Mouse (Mus musculus) retina, postnatal 7 days (tissue): ENCODE measurements around the gene Usp37.
"Not testable (repeated sequence)": the region's sequence is repeated elsewhere in the genome, so short reads cannot be mapped to it uniquely, and the experiment has no call there.

Experiments used
- DNase-seq: peaks from one replicate; pipeline ENCODE4 v3.0.0-alpha.2; 2012; ENCODE audit warnings: low read depth, low spot score

Gene Usp37

DNA sequence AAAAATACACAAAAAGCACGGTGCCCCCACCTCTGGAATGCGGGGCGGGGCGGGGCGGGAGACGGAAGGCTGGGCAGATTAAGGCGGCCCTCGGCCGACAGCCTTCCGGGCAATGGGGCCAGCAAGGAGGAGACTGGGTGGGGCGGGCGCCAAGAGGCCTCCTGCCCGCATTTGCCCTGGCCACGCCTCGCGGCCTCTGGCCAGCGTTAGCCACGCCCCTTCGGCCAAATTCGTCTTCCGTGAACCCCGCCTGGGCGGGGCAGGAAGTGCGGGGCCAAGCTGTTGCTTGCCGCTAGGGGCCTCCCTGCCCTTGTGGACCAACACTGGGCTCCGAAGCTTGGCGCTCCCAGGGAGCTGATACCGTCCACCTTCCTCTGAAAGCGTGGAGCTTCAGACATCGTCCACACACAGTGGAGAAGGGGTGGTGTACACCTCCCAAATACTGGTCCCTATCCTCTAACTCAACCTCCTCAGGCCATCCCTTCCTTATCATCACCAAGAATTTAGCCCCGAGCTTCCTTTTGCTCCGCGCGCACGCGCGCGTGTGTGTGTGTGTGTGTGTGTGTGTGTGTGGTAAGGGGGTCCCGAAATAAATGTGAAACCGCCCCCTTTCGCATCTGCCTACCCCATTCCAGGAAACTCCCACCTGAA is 146.7 kb downstream of the Usp37 start:
- DNase-seq = peak; percentile 91

DNA sequence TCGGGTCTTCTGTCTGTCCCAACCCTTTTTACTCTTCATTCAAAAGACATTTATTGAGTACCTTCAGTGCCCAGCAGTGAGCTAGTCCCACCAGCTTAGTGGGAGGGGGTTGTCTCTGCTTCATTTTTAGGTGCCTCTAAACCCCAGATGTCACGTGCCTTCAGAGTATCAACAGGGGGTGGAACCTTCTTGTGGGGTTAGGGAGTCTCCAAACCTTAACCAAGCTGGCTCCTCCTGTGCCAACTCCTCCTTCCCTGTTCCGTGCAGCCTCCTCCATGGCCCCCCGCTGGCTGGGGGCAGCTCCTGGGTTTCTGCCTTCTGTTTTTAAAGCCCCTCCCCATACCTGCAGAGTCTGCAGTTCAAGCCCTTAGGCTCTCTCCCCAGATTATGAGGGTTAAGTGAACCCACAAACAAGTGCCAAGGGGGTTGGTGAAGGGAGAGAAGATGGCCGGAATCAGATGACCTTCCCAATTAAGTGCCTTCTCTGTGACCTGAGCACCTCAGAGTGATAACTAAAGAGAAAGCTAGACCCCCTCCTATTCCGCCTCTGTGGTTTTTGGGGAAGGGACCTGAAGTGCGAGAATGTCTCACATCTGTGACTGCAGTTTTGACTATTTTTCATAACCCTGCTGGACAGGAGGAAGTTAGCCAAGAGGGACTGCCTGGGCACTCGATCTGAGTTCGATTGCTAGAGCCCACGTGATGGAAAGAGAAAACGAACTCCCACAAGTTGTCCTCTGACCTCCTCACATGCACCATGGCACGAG is 147.4 kb downstream of the Usp37 start:
- not testable (repeated sequence) for DNase-seq

DNA sequence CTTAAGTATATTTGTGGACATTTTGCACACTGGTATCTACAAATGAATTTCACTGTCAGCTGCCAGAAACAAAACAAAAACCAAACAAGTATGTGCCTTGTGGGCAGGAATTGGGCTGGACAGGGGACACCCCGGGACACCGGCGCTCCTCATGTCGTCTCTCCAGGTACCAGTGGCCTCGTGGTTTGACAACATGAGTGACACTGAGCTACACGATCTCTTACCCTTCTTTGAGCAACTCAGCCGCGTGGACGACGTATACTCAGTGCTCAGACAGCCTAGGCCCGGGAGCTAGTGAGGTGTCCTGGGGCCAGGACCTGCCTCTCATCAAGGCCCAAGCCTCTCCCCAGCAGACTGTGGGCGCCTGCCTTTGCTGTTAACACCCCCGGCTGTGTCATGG is 148.8 kb downstream of the Usp37 start:
- DNase-seq = no peak

DNA sequence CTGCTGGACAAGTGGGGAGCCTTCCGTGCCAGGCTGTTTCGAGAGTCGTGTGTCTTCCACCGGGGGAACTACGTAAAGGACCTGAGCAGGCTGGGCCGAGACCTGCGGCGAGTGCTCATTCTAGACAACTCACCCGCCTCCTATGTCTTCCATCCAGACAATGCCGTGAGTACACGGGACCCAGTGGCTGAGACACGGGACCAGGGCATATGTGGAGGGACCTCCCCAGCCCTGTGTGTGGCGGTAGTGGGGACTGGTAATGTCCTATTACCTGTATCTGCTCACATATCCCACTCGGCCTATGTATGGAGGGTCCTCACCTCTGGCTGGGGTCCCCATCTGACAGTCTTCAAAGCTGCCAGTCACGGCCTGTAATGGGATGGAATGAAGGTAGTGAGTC is 149.2 kb downstream of the Usp37 start:
- no peak for DNase-seq

DNA sequence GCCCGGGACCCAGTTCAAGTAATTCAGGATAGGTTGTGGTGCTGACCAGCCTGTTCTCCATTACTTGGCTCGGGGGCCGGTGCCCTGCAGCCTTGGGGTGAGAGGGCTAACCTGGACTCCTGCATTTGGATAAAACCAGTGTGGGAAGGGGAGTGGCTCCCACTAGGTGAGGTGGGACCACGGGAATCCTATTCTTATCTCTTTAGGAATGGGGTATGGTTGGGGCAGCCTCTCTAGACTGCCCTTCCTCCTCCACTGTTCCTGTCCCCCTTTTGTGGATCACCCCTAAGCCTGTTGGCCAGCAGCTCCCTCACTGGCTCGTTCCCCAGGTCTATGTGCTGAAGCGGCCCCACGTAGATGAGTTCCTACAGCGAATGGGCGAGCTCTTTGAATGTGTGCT is 149.8 kb downstream of the Usp37 start:
- no peak for DNase-seq

DNA sequence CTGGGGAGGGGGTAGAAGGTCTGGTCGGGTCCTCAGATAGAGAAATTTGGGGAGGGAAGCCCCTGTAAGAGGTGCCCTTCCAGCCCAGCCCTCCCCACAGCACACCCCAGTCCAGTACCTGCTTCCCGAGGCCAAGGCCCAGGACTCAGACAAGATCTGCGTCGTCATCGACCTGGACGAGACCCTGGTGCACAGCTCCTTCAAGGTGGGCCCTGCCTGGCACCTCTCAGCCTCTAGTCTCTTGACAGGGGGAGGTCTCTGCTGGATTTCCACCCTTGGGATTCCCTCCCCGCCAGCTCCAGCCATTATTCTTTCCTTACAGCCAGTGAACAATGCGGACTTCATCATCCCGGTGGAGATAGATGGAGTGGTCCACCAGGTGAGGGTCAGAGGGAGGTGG is 150.4 kb downstream of the Usp37 start:
- DNase-seq = no peak

DNA sequence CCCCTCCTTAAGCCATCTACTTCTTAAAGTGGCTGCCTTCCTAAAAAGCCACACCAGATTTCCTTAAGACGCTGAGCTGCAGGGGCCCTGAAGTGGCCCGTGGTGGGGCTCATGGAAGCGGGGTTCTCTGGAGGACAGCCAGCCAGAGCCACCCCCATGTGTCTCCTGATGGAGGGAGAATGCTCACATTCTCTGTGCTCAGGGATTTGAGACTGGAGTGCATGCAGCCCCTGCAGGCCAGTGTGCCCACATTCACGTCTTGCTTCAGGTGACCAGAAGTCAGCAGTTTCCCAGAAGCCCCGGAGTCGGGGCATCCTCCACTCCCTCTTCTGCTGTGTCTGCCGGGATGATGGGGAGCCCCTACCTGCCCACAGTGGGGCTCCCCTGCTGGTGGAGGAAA is 151.1 kb downstream of the Usp37 start:
- DNase-seq = no peak

DNA sequence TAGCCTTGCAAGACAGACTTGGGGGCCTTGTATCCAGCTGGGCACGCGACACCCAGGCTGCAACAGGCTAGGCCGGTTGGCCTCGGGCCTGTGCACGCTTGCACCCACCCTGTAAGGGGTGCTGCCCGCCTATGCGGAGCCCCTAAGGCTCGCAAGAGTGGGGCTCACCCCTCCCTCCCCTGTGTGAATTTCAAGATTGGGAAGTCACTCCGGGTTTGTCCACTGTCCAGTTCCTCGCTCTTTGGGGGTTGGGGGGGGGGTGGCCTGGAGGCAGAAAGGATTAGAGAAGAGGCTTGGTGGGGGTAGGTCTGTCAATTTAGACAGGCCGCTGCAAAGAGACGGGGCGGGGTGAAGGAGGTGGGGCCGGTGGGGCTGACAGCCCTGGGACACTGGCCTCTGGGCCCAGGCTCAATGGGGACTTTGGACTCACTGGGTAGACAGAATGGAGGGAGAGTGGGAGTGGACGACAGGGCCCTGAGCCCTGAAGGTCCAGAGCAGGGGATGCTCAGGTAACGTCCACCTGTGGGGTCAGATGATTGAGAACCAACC is 151.6 kb downstream of the Usp37 start:
- no peak for DNase-seq

DNA sequence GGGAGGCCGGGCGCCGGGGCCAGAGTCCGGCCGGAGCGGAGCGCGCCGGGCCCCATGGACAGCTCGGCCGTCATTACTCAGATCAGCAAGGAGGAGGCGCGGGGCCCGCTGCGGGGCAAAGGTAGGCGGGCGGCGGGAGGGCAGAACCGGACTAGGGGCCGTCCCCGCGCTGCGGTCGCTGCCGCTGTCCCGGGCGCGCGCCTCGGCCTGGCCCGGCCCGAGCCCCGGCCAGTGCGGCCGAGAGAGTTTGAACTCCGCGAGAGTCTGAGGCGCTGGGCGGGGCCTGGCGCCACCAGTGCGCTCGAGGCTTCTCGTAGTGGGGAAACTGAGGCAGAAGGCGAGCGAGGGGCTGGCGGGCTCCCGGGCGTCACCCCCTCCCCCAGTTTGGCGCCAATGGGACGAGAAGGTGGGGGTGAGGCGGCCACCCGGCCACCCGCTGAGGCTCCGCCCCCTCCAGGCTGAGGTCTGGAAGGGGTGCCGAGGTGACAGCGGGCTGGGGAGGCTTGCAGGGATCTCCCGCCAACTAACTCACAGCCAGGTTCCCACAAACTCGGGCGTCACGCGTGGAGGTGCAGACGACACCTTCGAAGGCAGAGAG is 152.1 kb downstream of the Usp37 start:
- DNase-seq = no peak

DNA sequence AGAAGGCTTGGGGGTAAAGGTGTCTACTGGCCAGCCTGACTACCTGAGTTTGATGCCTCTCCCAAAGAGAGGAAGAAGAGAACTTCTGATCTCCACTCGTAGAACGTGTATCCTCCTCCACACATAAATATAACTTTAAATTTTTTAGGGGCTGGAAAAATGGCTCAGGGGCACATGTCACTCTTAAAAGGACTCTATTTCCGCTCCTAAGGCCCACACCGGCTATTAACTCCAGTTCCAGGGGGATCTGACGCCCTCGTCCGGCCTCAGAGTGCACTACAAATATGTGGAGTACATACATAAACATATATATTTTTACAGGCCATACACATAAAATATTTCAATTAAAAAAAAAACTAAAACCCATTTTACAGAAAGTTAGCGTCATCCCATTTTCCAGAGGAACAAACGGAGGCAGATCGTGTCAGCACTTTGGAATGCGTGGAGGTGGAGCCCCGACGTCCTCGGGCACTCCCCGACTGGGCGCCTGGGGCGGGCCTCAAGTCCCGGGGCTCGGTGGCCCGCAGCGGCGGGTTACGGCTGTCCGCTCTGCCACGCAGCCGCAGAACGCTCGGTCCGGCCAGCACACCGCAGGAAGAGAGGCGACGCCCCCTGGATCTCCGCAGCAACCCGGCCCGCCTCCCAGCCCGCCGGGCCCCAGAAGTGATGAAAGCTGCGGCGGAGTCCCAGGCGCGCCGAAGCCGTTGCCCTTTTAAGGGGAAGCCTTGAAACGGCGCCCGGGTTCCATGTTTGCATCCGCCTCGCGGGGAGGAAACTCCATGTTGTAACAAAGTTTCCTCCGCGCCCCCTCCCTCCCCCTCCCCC is 152.9 kb downstream of the Usp37 start, which contains the start of gene Ctdsp1:
TSS of gene Ctdsp1 (plus strand) at position 586 of the 825 bp plus-strand sequence.
- DNase-seq = peak; percentile 94

DNA sequence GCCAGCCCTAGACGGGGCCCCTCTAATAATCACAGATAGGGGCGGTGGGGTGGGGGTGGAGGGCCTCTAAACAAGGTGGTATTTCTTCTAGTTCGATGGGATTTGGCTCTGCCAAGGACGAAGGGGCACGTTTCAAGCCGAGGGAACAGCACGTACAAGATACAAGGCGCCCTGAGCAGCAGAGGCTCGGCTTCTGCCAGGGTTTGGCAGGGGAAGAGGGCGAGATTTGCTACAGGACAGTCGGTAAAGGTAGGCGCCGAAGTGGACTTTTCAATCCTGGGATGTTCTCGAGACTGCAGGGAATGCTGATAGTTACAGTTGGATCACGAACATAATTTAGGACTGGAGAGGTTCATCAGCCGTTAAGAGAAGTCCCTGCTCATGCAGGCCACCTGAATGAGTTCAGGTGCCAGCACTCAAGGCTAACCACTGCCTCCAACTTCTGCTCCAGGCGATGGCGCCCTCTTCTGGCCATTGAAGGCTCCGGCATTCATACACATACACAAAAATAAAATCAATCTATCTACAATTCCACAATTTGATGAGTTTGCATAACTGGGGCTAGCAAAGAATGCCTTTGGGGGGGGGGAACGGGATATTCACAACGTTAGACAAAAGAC is 153.7 kb downstream of the Usp37 start:
- DNase-seq = no peak

DNA sequence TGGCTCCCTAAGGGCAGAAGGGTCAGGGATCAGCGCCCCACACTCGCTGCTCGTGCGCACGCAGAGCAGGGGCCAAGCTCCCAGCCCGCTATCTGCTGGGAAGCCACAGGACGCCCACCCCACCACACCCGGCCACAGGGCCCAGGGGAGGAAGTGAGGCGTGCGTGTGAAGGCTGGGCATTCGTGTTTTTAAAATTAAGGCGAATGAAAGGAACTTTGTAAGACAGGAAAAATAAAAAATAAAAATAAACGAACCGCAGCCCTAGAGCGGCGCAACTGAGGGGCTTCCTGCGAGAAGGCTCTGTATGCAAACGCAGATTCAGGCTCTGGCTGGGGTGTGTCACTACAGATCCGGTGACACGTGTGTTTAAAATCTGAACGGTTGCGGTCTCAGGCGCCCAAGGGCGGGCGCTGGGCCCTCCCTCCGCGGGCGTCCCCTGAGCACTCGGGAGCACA is 154.2 kb downstream of the Usp37 start:
- DNase-seq = no peak

DNA sequence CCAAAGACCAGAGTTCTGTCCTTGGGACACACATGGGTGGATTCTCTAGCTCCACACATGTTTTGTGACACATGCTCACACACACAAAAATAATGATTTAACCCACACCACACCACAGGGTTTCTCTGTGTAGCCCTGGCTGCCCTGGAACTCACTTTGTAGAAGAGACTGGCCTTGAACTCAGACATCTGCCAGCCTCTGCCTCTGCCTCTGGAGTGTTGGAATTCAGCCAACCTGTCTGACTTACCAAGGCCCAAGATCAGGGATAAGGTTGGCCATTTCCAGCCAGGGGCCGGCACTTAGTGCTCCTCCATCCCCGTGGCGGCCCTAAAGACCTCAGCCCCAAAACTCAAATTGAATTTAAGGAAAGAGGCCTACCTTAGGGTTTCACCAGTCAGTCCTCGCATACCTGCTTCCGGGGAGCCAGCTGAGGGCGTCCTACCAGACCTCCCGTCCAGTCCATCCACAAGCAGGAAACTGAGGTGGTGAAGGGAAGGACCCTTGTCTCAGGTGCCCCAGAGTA is 155.6 kb downstream of the Usp37 start:
- no peak for DNase-seq

DNA sequence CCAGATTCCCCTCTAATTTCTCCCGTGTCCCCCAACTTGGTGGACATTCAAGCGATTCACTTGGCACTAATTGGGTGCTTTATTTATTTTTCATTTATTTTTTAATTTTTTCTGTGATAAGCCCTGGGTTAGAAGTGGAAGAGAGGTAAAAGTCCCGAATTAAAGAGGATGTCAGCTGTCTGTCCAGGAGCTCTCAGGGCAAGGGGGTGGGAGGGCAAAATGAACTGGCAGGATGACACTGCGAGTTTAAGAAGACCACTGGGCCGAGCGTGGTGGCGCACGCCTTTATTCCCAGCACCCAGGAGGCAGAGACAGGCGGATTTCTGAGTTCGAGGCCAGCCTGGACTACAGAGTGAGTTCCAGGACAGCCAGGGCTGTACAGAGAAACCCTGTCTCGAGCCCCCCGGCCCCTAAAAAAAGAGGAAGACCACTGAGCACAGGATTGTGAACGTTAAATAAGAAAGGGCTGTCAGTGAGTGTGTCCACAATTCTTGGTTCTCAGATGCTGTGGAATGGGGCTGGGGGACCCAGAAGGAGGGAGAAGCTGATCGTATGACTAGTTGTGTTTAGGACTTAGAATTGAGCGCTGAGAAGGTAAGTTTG is 156.6 kb downstream of the Usp37 start:
- DNase-seq = no peak

DNA sequence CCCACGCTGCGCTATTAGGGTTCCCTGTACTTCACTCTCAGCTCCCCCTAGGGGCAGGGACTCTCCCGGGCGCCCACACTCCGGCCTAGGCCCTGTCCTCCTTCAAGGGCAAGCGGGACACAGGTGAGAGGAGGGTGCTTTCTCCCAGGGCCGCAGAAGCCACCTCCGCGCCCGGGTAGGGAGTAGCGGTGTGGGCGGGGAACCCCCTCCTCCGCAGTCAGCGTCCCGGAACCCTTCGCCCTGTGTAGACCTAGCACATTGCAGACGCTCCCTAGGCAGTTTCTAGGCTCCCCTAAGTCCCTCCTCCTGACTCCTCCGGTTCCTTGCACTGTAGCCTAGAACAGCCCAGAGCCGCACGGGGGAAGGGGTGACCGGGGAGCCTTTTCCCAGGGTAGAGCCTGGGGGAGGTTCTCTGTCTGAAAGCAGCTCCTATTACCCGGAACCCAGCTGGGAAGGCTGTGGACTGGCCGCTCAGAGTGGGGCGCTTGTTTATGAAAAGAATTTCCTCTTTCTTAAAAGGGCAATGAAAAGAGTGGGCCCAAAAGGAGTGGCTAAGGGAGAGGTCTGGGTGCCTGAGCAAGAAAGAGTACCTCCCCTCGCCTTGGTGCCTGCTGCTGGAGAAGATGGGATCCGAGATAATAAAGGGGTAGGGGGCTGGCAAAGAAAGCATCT is 157.2 kb downstream of the Usp37 start:
- peak; percentile 93 for DNase-seq

DNA sequence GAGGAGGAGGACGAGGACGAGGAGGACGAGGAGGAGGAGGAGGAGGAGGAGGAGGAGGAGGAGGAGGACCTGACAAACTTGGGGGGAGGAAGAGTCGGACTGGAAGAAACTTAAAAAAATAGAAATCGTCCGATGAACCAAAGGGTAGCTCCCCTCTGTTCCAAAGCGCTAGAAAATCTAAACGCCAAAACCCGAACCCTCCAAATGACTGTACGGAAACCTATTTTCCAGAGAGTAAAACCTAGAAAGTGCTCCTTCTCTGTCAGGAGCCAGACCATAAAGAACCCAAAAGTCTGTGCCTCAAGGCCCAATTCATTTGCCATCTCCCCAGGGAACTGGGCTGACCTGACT is 157.7 kb downstream of the Usp37 start:
- no peak for DNase-seq

DNA sequence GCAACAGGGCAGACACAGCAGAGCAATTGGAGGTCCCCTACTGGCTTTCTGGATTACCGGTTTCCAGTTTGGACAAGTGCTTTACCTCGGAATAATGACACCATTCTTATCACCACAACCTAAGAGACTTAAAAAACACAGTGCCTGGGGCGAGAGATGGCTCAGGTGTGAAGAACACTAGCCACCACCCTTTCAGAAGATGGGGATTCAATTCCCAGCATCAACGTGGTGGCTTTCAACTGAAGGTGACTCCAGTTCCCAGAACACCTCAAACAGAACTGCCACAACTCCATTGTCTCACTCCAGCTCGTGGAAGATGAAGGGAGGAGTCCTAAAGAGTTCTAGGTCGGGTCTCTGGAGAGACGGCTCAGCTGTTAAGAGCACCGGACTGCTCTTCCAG is 158.6 kb downstream of the Usp37 start:
- no peak for DNase-seq
